Mouse (Mus musculus) ES-E14 (cell line): ENCODE results near the gene Pld5. TPM values are rescaled to one million over a fixed set of nuclear protein-coding genes. Genes with fewer than 3 reads are reported as not detected.

Experiments
- DNase-seq: peaks from one replicate; pipeline ENCODE4 v3.0.0-alpha.2; 2013; ENCODE audit warnings: low read depth, low spot score
- H3K27ac ChIP-seq: 2 replicates; pipeline ENCODE4 v1.5.1; 2012; ENCODE audit warnings: low read depth, mild to moderate bottlenecking, low read length, moderate library complexity, mixed read lengths; ENCODE audit not compliant: poor library complexity, insufficient read depth, severe bottlenecking
- H3K36me3 ChIP-seq: 2 replicates; pipeline ENCODE4 v1.6.1; 2012; ENCODE audit warnings: mild to moderate bottlenecking, low read length, moderate library complexity, mixed read lengths; ENCODE audit not compliant: control insufficient read depth, poor library complexity, insufficient read depth, severe bottlenecking
- H3K4me1 ChIP-seq, 2 experiments: fragments of 150-350 bp in 1 of 2; sonication (generic) in 1 of 2; 2 replicates each; pipeline ENCODE4 v1.6.1; 2012; ENCODE audit warnings: low read length in 2 of 2, mild to moderate bottlenecking in 1 of 2, mixed read lengths in 1 of 2; ENCODE audit not compliant: control insufficient read depth in 2 of 2, insufficient read depth in 2 of 2, poor library complexity in 1 of 2
- H3K4me3 ChIP-seq, 2 experiments: fragments of 150-350 bp in 1 of 2; sonication (generic) in 1 of 2; 2 replicates each; pipeline ENCODE4 v1.5.1; 2012; ENCODE audit warnings: low read length in 2 of 2, low read depth in 1 of 2, mild to moderate bottlenecking in 1 of 2, mixed read lengths in 1 of 2; ENCODE audit not compliant: insufficient read depth in 1 of 2, poor library complexity in 1 of 2, severe bottlenecking in 1 of 2
- H3K9ac ChIP-seq: 2 replicates; pipeline ENCODE4 v1.6.1; 2012; ENCODE audit warnings: low read depth, mild to moderate bottlenecking, low read length, mixed read lengths; ENCODE audit not compliant: poor library complexity, insufficient read depth, severe bottlenecking
- H3K9me3 ChIP-seq: fragments of 150-350 bp; sonication (generic); 2 replicates; pipeline ENCODE4 v1.6.1; 2012; ENCODE audit warnings: low read depth, mild to moderate bottlenecking, low read length; ENCODE audit not compliant: control insufficient read depth, insufficient read depth
- CHD2 ChIP-seq: IDR thresholded peaks from 2 replicates; pipeline ENCODE4 v1.6.1; 2014; ENCODE audit warnings: mild to moderate bottlenecking, low read depth, low read length, inconsistent platforms
- HCFC1 ChIP-seq: IDR thresholded peaks from 2 replicates; pipeline ENCODE4 v1.6.1; 2012; ENCODE audit warnings: low read length, inconsistent platforms, borderline replicate concordance; ENCODE audit not compliant: insufficient read depth
- MAFK ChIP-seq: IDR thresholded peaks from 2 replicates; pipeline ENCODE4 v1.6.1; 2014; ENCODE audit warnings: mild to moderate bottlenecking, low read depth, low read length, inconsistent platforms; ENCODE audit not compliant: insufficient read depth
- ZC3H11A ChIP-seq: IDR thresholded peaks from 2 replicates; pipeline ENCODE4 v1.6.1; 2012; ENCODE audit warnings: low read depth, mild to moderate bottlenecking, inconsistent platforms, low read length, borderline replicate concordance
- ZNF384 ChIP-seq: IDR thresholded peaks from 2 replicates; pipeline ENCODE4 v1.6.1; 2012; ENCODE audit warnings: low read depth, low read length, inconsistent platforms
- in situ Hi-C, 2 experiments: fragments of 600-800 bp; cut with MboI; formaldehyde crosslinking; loops; one replicate each; pipeline ENCODE4 v1.15.1; 2025; ENCODE audit warnings: low sequenced_read_pairs in 2 of 2, inconsistent platforms in 1 of 2; ENCODE audit not compliant: unreplicated experiment in 2 of 2
- total RNA-seq: library from RNA; depleted of rRNA; stranded (reverse); fragments of 300-350 nt; gene quantifications from 2 replicates; pipeline ENCODE4 v1.2.3, GENCODE M21; 2012

Gene Pld5
- total RNA-seq, 1 experiment = not detected

DNA sequence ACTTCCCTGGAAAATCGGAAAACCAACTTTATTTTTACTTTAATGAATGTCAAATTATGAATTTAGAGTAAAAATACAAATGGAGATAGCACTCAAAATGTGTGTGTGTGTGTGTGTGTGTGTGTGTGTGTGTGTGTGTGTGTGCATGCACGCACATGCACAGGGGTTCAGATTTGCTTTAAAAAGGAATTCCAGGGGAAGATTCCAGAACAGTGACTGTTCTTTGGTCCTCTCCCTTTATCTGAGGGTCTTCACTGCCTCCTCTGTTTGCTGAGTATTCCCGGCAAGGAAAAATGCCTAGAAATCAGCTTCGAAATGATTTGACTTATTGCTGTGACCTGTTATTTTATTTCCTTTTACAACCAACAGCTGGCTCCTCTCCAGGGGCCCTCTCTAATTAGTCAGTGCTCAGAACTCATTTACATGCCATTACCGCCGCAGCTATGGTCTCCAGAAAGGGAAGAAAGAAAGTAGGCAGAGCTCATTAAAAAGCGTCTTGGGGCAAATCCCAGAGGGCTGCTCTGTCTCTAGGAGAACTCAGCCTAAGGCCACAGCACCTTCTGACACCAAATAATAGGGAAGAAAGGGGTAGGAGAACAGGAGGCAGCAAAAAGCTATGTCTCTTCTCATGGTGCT lies 176.3 kb downstream of the Pld5 start:
- Histone ChIP-seq H3K9ac (no peak overlapping the region), H3K4me1 (no peaks in the 10 kb centered on the region), H3K36me3 (no peaks in the 10 kb centered on the region), H3K4me3 (no peak overlapping the region), H3K27ac (no peak overlapping the region), H3K9me3 (no peaks in the 10 kb centered on the region)
- TF ChIP-seq CHD2 = no peak
- TF ChIP-seq ZNF384 = no peak
- TF ChIP-seq ZC3H11A = no peak
- no peak for TF ChIP-seq MAFK
- TF ChIP-seq HCFC1 = no peak
- in situ Hi-C loops = no loop called here
- DNase-seq = no peak

GRCm38 (mm10) chr1:176092119-176092518 lies 183.0 kb downstream of the Pld5 start:
- H3K27ac ChIP-seq = no peak overlapping the region
- no peaks in the 10 kb centered on the region for H3K4me1 ChIP-seq
- no peak for DNase-seq
- TF ChIP-seq CHD2 (no peak), MAFK (no peak), ZC3H11A (no peak), HCFC1 (no peak), ZNF384 (no peak)
- in situ Hi-C loops = no loop called here
- H3K9ac ChIP-seq = no peak overlapping the region
- H3K4me3 ChIP-seq = no peak overlapping the region
- H3K9me3 ChIP-seq = no peaks in the 10 kb centered on the region
- no peaks in the 10 kb centered on the region for H3K36me3 ChIP-seq

DNA sequence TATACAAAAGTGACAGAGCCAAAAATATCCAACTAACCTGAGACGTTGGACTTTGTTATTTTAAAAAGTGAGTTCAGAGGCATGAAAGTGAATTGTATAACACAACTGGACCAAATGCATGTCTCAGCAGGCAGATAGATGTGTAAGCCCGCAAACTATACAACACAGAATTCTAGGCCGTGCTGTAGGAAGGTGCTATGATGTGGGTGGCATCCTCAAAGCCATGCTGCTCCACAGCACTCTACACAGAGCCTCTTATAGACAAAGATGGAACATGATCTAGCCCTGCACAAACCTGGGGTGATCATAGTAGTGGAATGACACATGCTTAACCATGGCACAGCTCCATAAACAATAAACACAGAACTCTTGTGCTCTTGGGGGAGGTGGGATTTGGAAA lies 185.7 kb downstream of the Pld5 start:
- Histone ChIP-seq H3K4me1 (no peaks in the 10 kb centered on the region), H3K9ac (no peak overlapping the region), H3K4me3 (no peak overlapping the region), H3K9me3 (no peaks in the 10 kb centered on the region), H3K27ac (no peak overlapping the region), H3K36me3 (no peaks in the 10 kb centered on the region)
- in situ Hi-C loops = no loop called here
- no peak for DNase-seq
- TF ChIP-seq ZC3H11A = no peak

GRCm38 (mm10) chr1:176085952-176086648 lies 189.0 kb downstream of the Pld5 start:
- Histone ChIP-seq H3K9me3 (no peaks in the 10 kb centered on the region), H3K27ac (no peak overlapping the region), H3K9ac (no peak overlapping the region), H3K4me1 (no peaks in the 10 kb centered on the region), H3K4me3 (no peak overlapping the region), H3K36me3 (no peaks in the 10 kb centered on the region)
- in situ Hi-C loops = no loop called here
- no peak for TF ChIP-seq HCFC1
- no peak for TF ChIP-seq CHD2
- no peak for TF ChIP-seq MAFK
- TF ChIP-seq ZNF384 = no peak
- no peak for TF ChIP-seq ZC3H11A
- no peak for DNase-seq

DNA sequence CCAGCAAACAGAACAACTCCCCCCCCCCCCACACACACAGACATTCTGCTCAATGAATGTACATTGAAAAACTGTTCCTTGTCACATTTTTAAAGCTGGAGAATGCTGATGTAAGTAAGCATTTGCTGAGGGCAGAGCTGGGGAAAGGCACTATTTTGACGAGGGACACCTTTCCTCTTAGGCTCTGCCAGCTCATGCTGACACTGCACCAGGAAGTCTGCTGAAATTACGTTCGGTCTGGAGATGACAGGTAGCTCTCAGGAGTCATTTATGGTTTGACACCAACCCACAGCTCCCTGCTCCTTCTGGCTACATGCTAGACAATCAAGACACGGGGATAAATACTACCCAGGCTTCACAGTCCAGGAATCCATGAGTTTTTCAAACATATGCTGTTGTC lies 192.8 kb downstream of the Pld5 start:
- no peak for TF ChIP-seq ZC3H11A
- TF ChIP-seq ZNF384 = no peak
- no peak for TF ChIP-seq CHD2
- no peak for TF ChIP-seq HCFC1
- TF ChIP-seq MAFK = no peak
- H3K9me3 ChIP-seq = no peaks in the 10 kb centered on the region
- no peak overlapping the region for H3K27ac ChIP-seq
- in situ Hi-C loops = no loop called here
- H3K36me3 ChIP-seq = no peaks in the 10 kb centered on the region
- no peaks in the 10 kb centered on the region for H3K4me1 ChIP-seq
- no peak overlapping the region for H3K9ac ChIP-seq
- no peak for DNase-seq
- H3K4me3 ChIP-seq = no peak overlapping the region
